Mouse (Mus musculus) cerebellum, postnatal 10 days (tissue): ENCODE data around the gene Bves.
A peak's percentile ranks its signal among the peaks of the same experiment; 100 is the strongest.

Source experiments
- DNase-seq, 2 experiments: peaks; one replicate each; pipeline ENCODE4 v3.0.0; 2021; ENCODE audit warnings: mixed read lengths in 2 of 2

Bves gene

DNA sequence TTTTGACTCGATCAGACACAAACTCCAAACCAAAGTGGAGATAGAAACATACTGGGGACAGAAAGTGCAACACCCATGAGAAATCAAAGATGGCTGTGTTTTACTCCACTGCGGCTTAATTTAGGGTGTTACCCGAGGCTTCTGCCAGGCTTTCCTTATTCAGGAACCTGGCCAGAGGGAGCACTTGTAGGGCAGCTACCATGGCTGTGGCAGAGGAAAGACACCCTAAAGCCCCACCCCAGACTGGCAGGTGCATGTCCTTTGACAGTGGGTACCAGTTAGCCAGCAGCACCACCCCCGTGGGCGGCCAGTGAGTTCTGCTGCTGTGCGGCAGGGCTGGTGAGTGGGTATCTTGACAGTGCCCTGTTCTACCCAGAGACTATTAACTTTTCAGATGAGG, 20.5 kb downstream of the Bves start:
- no peak for DNase-seq

DNA sequence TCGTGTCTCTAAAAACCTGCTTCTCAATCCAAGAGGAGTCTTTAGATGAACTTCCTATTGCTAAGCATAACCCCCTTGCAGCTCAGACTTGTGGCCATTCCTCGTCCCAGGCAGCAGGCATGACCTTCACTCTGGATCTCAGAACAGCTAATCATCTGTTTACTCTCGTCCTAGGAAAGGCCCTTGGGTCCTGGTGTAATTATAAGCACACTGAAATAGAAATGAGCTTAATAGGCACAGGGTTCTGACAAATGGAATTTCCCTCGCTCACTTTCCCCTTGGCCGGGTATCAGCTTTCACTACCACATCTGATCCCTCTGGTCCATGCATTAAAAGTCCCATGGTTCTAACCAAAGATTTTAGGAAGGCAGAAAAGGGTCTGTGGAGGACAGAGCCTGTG, 27.8 kb downstream of the Bves start:
- DNase-seq, result no peak

- no peak for DNase-seq
Observed at GRCm38 (mm10) chr10:45366987-45367705, 31.6 kb downstream of the Bves start.

- DNase-seq, result no peak
Observed at GRCm38 (mm10) chr10:45369639-45370038, 34.1 kb downstream of the Bves start.

GRCm38 (mm10) chr10:45370545-45370944, 35.0 kb downstream of the Bves start:
- no peak for DNase-seq

DNA sequence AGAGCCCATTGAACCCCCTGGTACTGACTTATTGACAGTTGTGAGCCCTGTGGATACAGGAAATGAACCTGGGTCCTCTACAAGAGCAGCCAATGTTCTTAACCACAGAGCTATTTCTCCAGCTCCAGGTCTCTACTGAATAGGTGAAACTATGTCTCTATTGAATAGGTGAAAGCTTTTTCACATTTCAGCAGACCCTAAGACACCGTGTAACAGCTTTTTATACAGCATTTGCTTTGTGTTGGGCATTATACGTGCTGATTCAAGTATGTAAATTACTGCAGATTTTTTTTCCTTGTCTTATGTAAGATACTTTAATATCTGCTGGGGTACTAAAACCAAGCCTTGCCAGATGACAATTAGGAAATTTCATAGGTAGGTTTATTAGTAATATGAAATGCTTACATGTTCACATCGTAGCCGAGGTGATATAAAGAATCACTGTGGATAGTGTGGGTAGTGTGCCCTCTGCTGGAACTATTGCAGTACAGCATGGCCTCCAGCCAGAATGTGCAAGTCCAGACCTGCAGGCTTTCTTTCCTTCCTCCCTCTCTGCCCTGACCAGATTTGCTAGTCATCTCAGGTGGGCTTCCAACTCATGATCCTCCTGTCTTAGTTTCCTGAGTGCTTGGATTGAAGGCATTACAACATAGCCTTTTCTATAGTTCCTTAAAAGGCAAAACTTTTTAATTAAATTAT, 37.6 kb downstream of the Bves start:
- peak; percentile 83 to 86 for DNase-seq

DNA sequence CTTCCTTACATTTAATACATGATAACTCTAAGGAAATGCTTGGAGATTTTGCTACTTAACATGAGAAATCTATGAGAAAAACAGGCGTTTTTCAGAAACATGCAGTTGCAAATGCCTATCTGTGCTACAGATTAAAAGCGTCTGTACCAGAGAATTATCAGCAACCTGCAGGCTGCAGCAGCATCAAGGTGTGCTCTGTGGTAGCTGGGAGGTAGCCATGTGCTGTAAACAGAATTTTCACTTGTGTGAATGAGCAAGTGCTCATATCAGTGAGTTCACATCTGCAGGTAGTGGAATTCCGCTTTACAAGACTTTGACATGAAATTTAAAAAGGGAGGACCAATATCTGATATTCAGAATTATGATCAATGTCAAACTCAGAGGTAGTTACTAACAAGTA, 42.7 kb downstream of the Bves start:
- no peak for DNase-seq

GRCm38 (mm10) chr10:45381937-45382636, 46.5 kb downstream of the Bves start:
- peak in 1 of 2 experiments; percentile 39 for DNase-seq

GRCm38 (mm10) chr10:45382637-45382958, 47.0 kb downstream of the Bves start:
- no peak for DNase-seq

GRCm38 (mm10) chr10:45398211-45398610, 62.6 kb downstream of the Bves start:
- DNase-seq, result no peak

DNA sequence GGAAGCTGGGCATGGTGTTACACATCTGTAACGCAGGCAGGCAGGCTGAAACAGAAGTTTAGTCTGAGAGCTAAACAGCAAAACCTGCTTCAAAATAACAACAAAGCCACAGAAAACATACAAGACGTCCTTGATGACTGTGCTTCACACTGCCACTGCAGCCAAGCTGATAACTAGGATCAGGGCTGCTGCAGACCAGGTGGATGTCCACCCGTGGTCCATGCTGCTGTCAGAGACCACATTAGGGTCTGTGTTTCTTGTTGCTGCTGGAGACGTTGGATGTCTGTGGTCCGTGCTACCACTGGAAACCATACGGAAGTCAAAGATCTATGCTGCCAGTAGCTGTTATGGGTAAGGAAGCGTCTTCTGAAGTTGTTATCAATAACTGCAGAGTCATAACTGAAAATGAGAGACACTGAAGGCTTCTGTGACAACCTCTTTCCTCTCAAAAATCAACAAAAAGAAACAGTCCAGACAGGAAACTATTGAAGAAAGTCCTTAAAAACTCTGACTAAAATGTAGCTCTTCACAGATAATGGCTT, 64.2 kb downstream of the Bves start:
- no peak for DNase-seq

DNA sequence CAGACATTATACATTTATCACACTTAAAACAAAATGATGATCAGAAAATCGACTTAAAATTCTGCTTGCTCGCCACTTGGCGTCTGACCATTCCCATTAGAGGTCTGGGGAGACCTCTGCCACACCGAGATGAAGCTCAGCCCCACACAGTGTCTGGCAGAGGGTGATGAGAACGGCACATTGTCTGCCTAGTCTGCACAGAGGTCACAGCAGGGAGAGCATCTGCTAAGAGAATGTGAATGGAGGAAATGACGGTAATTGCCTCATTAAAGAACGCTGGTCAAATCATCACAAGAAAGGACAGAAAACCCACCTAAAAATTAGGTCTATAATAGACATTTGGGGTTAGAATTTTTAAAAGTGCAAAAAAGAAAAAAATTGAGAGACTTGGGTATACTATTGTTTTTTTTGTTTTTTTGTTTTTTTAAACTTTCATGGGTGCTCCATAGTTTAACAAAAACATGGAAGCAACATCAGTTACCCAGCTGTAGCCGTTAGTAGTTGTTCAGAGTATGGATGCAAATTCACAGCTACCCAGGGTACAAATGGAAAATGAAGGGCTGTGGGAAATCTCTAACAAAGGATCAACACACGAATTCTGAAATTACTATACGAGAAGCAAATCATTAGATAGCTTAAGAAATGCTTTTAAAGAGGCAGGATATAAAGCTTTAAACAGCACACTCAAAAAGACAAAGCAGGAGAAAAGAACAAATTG, 75.2 kb downstream of the Bves start:
- peak; percentile 50 to 74 for DNase-seq

DNA sequence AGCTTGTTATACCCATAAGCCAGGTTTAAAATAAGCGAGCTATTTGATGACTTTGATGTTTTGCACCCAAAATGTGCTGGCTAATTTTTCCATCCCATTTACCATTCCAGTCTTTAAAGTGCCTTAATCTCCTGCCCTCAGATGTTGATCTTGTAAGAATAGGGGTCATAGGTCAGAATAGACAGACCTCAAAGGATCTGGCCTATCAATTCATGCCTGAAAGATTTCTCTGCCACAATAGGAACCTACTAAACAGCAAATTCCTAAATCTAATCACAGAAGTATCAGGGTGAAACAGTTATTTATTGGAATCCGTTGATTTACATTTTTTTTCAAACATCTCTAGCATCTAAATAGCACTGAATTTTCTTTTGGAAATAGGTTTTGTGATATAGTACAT, 76.2 kb downstream of the Bves start:
- no peak for DNase-seq

GRCm38 (mm10) chr10:45412144-45412543, 76.6 kb downstream of the Bves start:
- DNase-seq, result no peak
